Mouse (Mus musculus): ENCODE data around the gene Thra.
A peak's percentile ranks its signal among the peaks of the same experiment; 100 is the strongest.

Thra gene

DNA sequence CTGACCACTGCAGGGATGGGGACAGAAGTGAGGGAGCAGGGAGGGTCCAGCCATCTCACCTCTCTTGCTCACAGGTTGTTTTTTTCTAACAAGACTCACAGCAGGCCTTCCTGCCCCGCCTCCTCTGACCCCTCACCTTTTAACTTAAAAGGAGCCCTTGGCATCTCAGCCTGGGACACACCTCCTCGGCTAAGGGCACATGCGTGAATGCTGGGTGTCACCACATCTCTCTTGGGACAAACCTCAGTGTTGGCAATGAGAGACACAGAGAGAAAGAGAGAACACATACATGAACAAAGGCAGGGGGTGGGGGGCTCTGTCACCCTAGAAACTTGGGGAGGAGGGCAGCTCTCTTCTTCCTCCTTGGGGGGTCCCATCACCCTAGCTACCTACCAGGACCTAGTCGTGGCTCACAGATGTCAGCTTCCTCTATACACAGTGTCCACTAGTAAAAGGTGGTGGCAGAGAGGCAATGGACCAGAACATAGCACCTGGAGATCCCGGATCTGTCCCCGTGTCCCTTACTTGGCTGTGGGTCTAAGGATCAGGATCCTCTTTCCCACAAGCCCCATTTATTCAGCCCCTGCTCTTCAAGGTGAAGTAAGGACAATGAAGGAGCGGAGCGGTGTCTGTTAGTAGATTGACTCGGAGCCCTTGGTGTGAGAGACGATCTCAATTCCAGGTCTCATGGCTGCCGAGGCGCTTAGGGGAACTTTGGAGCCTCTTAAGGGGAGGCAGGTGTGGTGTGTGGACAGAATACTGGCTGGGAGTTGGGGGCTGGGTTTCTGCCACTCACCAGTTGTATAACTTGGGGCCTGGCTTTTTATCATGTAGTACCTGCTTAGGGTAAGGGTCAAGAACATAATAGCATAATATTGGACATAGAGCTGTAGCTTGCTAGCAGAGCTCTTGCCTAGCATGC, 5.8 kb downstream of the Thra start:
- DNase-seq (ENCODE audit: low read depth, low spot score), result no peak

DNA sequence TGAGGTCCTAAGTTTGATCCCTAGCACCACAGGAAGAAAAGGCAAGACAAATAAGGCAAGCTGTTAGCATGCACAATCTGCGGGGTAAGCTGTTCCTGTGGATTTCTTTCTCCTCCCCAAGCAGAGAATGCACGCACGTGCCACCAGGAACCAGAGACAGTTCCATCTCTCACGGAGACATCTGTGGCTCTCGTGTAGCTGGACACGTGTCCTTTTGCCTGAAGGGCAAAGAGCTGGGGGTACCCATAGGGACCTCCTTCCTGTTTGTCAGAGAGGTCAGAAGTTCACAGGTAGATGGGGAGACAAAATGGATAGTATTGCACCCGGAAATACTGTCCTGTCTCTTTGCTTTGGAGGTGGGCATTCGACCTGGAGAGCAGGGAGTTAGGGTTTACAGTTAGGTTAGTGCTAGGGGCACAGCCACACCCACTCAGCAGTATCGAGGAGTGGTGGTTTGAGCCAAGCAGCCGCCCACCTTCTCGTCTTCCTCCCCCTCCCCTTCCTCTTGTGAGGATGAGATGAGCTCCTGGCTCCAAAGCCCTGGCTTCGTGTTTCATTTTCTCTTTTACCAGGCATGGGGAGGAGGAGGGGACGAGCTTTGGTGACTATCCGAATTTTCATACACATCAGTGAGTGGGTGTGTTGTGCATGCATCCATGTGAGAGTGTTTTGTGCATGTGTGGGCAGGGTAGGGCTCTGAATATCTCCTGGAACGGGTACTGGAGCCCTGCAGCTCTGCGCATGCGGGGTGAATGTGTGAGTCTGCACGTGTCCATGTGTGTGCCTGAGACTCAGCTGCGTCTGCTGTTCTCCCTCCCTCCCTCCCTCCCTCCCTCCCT, 6.6 kb downstream of the Thra start:
- peak; percentile 66 for DNase-seq (ENCODE audit: low read depth, low spot score)

DNA sequence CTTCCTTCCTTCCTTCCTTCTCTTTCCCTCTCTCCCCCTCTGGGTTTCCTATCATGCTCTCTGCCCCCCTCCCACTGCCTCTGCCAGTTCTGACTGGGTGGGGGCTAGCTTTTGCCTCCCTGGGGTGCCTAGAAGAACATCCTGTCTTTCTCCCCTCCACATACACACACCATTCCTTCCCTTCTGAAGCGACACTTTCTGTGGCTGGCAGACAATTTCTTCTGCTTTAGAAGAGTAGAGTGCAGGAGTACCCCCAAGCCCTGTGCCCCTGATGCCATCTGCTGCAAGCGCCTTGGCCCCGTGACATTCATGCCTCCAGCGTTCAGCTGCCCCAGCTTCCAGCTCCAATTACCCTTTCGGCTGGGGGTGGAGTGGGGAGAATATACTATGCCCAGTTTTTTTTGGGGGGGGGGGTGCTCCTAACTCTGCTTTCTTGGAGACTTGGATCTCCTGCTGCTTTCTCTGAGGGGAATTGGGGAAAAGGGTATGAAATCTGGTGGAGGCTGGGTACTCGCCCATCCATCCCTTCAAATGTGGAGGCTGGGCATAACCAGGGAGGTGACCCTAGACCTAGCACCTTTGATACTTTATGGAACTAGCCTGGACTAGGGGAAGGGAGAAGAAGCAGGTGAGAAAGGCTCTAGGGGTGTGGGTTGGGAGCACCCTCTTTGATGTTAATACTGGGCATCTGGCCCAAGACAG, 7.5 kb downstream of the Thra start:
- DNase-seq (ENCODE audit: low read depth, low spot score), result no peak

DNA sequence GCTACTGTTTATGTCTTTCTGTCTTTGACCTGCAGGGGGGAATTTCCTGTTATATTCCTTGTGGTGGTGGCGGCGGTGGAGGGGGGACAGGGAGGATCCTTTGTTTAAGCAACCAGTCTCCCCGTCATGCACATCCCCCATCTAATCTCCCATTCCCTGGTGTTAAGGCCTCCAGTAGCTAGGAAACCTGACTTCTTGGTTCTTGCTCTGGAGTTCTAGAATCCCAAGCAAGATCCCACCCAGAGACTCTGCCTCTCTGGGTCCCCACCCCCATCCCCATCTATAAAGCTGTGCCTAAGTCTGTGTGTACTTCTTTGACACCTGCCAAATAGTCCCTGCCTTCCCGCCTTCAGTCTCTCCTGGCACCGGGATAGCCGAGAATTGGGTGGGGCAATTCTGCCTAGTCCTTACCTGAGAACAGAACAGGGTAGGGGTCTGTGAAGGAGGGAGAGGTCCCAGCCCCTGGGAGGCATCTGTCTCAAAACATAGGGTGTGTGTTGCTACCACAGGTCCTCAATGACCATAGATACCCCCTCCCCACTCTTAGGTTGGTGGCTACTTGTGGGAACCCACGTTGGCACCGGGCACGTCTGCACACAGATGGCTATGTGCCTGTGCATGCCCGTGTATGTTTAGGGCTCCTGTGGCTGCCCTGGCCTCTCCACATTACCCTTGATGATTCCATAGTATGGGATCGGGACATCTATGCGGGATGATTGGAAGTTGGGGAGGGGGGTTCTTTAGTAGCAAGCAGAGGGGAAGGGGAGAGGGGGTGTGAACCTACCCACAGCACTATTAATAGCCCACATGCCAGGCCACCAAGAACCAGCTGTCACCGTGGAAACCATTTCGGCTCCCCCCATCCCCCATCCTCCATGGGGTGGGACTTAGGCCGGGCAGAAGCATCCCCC, 8.3 kb downstream of the Thra start:
- no peak for DNase-seq (ENCODE audit: low read depth, low spot score)

DNA sequence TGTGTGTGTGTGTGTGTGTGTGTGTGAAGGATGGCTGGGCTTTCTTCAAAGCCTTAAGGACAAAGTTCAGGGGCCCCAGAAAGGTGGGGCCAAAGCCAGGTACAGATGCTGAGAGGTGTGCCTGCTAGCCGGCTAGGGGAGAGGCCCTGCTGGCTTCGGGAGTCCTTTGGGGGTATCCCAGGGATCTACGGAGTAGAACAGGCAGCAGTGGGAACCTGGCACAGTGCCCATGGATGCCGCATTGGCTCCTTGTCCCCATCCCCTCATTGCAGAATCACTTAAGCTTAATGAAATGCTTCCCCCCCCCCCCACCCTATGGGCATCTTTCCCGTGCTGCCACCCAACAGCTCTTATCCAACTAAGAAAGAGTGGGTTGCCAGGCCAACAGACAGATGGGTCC, 9.3 kb downstream of the Thra start:
- no peak for DNase-seq (ENCODE audit: low read depth, low spot score)

DNA sequence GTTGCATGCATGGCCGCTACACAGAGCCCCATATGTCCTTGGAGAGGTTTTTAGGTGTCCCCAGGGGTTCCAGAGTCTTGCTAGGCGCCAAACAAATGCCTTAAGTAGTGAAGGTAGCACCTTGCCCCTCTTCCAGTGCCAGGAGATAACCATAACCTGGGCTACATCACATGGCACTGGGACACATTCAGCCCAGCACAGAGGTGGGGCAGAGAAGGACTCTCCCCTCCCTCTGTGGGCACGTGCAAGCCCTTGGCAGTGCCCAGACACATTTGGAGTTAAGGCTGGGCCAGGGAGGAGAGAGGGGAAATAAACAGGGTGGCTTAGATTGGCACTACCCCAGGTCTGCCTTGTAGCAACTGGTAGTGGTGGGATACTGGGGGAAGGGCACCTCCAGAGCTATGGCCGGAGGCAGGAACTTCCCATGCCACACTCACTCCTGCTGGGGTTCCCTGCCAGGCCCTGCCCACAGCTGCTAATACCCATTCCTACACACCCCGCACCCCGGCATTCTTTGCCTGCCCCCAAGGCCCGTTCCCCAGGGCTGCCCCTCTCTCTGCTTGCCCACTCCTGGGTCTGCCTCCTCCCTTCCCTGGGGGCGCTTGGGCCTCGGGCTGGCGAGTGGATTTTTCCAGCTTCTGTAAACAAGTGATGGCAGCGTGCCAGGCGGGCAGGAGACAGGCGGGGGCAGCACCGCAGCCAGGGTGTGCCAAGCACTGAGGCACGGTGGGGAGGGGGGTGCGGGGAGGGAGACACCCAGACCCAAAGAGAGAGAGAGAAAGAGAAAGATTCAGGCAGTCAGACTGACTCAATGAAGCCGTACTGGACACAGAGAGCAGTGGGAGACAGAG, 10.1 kb downstream of the Thra start:
- DNase-seq (ENCODE audit: low read depth, low spot score), result no peak

DNA sequence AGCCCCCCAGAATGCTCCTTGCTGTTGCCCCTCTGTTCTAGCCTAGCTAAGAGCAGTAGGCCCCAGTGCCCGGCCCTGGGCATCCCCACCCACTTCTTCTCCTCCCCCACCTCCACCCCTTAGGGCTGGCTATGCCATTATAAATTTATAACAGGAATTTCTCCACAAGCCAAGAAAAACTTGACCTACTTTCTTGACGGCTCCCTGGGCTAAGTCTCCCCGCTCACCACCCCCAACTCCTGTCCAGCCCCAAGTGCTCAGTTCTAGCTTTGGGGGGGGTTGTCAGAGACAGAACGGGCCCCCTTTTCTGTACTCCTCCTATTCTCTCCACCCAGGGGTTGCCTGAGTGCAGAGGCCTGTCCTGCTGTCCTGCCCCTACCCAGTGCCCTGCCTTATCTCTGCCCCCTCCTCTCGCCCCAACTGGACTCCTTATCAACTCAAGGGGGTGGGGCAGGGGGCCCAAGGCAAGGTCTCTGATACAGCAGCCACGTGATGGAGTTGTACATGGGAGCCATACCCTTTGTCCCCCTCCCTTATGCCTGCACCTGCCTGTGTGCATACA, 10.9 kb downstream of the Thra start:
- DNase-seq (ENCODE audit: low read depth, low spot score), result no peak

DNA sequence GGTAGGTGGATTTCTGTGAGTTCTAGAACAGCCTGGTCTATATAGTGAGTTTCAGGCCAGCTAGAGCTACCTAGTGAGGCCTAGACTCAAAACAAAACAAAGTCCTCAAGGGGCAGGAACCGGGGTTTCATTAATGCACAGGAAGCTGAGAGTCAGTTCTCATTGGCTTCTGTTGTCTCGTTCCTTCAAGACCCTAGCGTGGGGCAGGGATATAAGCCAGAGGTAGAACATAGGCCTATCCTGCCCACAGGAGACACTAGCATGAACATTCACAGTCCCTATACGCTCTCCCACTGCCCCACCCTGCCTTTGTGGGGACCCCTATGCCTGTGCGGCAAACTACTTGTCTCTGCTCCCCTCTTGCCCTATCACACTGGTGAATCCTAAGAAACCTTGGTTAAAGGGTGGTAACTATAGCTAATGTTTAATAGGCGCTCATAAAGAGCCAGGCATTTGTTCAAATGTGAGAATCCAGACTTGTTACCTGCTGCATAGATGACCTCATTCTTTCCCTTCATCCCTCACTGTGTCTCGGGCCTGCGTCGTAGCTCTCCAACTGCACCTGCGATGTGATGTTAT, 12.2 kb downstream of the Thra start:
- no peak for DNase-seq (ENCODE audit: low read depth, low spot score)

DNA sequence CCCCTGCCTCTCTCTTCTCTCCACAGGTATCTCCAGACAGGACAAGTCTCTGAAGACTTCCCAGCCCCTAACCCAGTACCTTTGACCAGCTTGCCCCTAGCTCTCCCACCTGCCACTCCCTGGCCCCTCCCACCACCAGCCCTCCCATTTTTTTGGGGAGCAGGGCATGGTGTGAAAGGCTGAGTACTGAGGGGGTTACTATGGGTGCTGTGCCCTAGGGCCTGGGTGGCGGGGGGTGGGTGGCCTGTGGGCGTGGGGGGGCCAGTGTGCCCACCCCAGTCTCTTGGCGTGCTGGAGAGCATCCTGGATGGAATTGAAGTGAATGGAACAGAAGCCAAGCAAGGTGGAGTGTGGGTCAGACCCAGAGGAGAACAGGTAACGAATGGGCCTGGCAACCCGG, 12.8 kb downstream of the Thra start:
- DNase-seq (ENCODE audit: low read depth, low spot score), result no peak

DNA sequence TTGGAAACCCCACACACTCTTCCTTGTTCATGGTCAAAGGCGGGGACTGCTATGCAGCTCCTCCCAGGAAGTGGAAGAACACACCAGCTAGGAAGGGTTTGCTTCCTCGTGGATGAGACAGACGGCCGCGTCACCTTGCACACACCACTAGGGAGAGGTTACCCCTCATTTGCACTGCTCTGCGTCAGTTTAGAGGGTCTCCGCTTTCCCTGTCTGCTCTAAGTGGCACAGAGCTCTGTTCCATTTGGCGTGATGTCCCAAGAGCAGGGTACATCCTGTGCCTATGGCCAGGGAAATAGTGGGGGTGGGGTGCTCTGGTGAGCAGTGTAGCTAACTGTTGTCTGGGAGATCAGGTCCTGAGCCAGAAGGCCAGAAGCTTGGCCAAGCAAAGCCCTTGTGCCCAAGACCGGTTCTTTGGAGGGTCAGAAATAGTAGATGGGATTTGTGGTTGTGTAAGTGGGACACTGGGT, 13.7 kb downstream of the Thra start:
- no peak for DNase-seq (ENCODE audit: low read depth, low spot score)

DNA sequence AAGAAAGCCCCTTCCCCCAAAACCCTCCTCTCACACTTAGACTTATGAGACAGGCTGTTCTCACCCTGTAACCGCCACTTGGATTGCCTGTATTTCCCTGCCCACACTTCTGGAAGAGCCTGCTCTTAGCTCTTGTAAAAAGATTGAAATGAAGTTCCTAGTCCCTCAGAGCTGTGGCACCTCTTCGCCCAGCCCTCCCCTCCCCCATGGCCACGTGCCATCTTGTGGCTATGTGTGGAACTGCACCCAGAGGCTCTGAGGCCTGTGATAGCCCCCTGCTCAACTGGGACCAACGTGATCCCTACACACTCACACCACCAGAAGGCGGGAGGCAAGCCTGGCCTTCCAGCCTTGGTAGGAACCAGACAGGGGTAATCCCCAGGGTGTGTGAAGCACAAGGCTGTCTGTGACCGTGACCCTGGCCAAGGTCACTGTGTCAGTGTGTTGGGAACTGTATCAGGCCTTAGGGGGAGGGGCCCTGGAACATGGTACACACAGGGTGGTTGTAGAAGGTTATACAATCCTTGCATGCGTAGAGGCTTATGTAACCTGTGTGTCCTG, 14.3 kb downstream of the Thra start:
- no peak for DNase-seq (ENCODE audit: low read depth, low spot score)

DNA sequence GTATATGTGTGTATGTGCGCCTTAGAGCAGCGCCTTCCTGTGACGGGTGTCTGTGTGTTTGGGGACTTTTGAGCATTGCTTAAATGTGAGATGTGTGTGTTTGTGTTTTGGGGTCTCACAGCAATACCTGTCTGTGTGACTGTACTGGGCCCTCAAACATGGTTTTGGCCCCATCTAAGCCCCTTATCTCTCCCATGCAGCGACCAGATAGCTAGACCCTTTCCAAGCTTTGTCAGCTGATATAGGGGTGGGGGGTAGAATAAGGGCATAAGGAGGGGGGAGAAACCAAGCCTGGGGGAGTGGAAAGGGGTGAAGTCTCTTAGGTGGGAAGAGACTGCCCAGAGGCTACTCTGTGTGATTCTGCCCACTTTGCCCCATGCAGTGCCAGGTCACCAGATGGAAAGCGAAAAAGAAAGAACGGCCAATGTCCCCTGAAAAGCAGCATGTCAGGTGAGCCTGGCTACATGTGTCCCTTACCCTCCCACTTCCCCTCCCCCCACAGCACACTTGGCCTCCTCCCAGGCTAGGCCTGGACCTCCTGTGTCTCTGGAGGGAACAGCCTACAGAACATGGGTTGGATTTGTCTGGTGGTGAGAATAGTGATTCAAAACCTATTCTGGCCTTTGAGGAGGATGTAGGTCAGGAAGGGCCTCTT, 15.4 kb downstream of the Thra start:
- no peak for DNase-seq (ENCODE audit: low read depth, low spot score)

DNA sequence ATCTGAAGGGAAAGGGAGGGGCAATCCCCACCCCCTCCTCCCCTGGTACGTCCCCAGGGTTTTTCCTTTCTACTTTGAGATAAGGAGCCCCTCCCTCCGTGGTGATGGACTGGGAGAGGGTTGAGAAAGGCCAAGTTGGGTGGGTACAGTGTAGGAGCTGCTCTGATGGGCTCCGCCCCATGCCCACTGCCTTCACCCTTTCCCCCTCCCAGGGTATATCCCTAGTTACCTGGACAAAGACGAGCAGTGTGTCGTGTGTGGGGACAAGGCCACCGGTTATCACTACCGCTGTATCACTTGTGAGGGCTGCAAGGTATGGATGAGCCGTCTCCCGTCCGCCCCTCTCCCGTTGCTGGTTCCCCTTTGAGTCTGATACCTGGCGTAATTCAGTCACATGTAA, 16.3 kb downstream of the Thra start:
- DNase-seq (ENCODE audit: low read depth, low spot score), result no peak

DNA sequence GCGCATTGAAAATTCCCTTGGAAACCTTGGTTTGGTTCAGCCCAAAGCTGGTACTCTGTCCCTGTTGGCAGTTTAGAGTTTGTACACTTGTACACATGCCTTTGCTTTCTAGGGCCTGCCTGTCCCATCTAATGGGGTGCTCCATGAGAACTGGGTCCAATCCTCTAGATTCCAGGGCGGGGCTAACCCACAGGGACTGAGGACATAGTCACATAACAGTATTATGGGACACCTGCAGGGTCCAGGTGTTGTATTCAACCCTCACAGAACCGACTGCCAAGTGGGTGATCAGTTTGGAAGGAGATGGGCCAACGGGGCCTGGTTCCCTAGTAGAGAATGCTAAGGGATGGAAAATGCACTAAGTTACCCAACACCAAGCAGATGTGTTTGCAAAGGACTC, 21.5 kb downstream of the Thra start:
- DNase-seq (ENCODE audit: low read depth, low spot score), result no peak

DNA sequence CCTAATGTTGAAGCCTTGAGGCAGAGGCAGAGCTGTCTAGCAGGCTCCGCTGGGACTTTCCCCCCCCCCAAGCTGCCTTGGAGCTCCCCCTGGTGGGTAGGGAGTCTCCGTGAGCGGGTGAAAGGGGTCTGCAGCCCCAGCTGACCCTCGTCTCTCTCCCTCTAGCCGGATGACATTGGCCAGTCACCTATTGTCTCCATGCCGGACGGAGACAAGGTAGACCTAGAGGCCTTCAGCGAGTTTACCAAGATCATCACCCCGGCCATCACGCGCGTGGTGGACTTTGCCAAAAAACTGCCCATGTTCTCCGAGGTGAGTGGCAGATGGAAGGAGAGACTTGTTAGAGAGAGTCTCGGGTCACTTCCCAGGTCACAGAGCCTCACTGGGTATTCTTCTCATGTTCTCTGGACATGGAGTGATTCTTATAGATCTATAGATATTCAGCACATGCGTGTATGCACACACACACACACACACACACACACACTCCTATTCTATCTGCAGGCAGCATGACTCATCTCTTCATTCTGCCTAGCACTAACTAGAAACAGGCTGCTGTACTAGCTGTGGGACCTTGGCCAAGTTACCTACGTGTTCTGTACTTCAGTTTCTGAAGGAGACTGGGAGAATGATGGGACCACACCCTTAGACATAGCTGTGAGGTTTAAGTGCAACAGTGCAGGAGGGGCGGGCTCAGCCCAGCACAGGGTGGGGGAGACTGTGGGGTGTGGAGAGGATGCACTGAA, 22.5 kb downstream of the Thra start:
- no peak for DNase-seq (ENCODE audit: low read depth, low spot score)

DNA sequence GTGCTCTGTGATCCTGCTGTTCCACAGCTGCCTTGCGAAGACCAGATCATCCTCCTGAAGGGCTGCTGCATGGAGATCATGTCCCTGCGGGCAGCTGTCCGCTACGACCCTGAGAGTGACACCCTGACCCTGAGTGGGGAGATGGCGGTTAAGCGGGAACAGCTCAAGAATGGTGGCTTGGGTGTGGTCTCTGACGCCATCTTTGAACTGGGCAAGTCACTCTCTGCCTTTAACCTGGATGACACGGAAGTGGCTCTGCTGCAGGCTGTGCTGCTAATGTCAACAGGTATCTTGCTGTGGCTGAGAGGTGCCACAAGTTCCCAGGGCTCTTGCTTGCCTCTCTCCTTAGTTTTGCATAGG, 23.0 kb downstream of the Thra start:
- no peak for DNase-seq (ENCODE audit: low read depth, low spot score)

DNA sequence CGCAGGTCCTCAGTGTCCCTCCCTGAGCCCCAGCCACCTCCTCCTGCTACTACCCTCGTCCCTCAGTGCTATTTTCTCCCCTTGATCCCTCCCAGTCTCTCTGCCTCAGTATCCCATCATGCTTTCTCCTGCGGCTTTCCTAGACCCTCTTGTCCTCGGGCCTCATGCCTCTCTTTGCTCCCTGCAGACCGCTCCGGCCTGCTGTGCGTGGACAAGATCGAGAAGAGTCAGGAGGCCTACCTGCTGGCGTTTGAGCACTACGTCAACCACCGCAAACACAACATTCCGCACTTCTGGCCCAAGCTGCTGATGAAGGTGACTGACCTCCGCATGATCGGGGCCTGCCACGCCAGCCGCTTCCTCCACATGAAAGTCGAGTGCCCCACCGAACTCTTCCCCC, 23.7 kb downstream of the Thra start:
- DNase-seq (ENCODE audit: low read depth, low spot score), result no peak

DNA sequence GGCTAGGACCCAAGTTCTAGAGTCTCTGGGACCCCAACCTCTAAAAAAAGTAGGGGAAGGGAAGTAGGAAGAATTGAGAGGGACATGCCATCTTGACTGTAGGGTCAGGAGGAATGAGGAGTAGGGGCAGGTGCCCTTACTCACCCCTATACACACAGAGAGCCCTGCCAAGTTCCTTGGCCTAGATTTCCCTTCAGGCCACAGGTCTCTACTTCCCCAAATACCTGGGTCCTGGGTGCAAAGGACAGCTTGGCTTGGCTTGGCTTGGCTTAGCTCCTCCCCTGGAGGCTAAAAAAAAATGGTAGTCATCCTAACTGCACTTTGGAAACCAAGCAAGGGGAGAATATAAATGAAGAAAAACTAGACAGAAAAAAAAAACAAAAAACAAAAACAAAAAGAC, 24.3 kb downstream of the Thra start:
- DNase-seq (ENCODE audit: low read depth, low spot score), result no peak
